ENCODE assay signal across 8 mouse cellular contexts in the genomic region with DNA sequence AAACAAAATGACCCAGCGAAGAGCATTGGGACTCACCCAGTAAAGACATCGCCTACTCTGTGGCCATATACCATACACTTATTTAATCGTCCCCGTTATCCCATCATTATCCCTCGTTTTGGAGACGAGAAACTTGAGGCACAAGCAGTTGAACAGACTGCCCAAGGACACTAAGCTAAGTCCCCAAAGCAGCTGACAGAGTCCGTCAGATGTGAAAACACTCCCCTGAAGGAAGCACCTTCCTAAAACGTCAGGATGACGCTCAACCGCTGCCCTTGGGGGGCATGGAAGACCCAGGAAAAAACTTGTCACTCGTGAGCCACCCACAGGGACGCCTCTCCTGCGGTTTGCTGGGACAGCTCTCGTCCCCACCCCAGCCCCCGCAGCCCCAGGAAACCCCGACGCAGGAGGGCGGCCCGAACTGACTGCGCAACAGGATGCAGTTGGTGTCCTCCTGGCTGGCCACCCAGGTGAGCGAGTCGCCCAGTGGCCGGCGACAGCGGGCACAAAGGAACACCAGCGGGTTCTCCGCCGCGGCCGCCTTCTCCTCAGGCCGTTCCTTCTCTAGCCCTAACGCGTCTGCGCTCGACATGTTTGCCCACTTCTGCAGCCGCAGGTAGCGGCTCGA. TPM values are rescaled to one million over a fixed set of nuclear protein-coding genes. Genes with fewer than 3 reads are reported as not detected.
DNase-seq lines count a peak whose midpoint lies in the region; ATAC-seq and TF ChIP-seq lines count a peak whose summit lies in the region.

No protein-coding gene starts in this region.

- no peak; the same call in none of the 2 replicates for ATAC-seq in forebrain, embryonic 12.5 days (ENCODE audit: low FRiP score)
- ATAC-seq in liver, embryonic 12.5 days: peak; percentile 59
- peak; percentile 58 for ATAC-seq in stomach, postnatal 0 days (ENCODE audit: low FRiP score, low TSS enrichment)

- 7% methylated on average over 38 of the region's 38 CpGs for WGBS in thymus, adult 2 months
- 8% methylated on average over 38 of the region's 38 CpGs for WGBS in forebrain, embryonic 12.5 days
- 2% methylated on average over 38 of the region's 38 CpGs for WGBS in liver, embryonic 12.5 days (ENCODE audit: insufficient replicate concordance)
- WGBS in stomach, postnatal 0 days: 5% methylated on average over 38 of the region's 38 CpGs

- H3K4me1 ChIP-seq in thymus, adult 2 months (replicated peaks; ENCODE audit: control insufficient read depth, insufficient read depth, low read length): peaks cover 10% of the 10 kb centered on the region
- H3K4me1 ChIP-seq in forebrain, embryonic 12.5 days: peaks cover 11% of the 10 kb centered on the region
- H3K4me1 ChIP-seq in liver, embryonic 12.5 days: peaks cover 42% of the 10 kb centered on the region
- peaks cover 4% of the 10 kb centered on the region; the same call in 1 of the 2 replicates for H3K4me1 ChIP-seq in stomach, postnatal 0 days (replicated peaks; ENCODE audit: control insufficient read depth, insufficient read depth)

- intact Hi-C loops in left cerebral cortex, postnatal 25 days (cut with DNase I): no loop called here

- no peak for TF ChIP-seq EP300 in stomach, postnatal 0 days (optimal IDR thresholded peaks at IDR 0.05)

- H3K36me3 ChIP-seq in thymus, adult 2 months (ENCODE audit: control insufficient read depth, insufficient read depth, low read length): no peaks in the 10 kb centered on the region
- H3K36me3 ChIP-seq in forebrain, embryonic 12.5 days (replicated peaks): peaks cover 31% of the 10 kb centered on the region
- H3K36me3 ChIP-seq in liver, embryonic 12.5 days: peaks cover 38% of the 10 kb centered on the region
- H3K36me3 ChIP-seq in stomach, postnatal 0 days (ENCODE audit: control insufficient read depth, insufficient read depth, low read length): peaks cover under 1% of the 10 kb centered on the region; the same call in 1 of the 2 replicates

- no peak for TF ChIP-seq POLR2A in thymus, adult 2 months (IDR thresholded peaks at IDR 0.05; ENCODE audit: control insufficient read depth, extremely low read depth, insufficient read depth, low read length, poor library complexity)

- no peaks in the 10 kb centered on the region for H3K9me3 ChIP-seq in forebrain, embryonic 12.5 days
- H3K9me3 ChIP-seq in liver, embryonic 12.5 days (replicated peaks): no peaks in the 10 kb centered on the region; the same call in 1 of the 2 replicates
- H3K9me3 ChIP-seq in stomach, postnatal 0 days (ENCODE audit: control insufficient read depth, low read length): 0 out of 2 replicates have a peak, but pooled peaks cover 2% of the 10 kb centered on the region

- no peak overlapping the region for H3K27ac ChIP-seq in thymus, adult 2 months (ENCODE audit: control insufficient read depth, insufficient read depth, low read length)
- H3K27ac ChIP-seq in forebrain, embryonic 12.5 days: no peak overlapping the region
- peak overlapping the region; percentile 84 for H3K27ac ChIP-seq in liver, embryonic 12.5 days
- H3K27ac ChIP-seq in stomach, postnatal 0 days (replicated peaks): peak overlapping the region; percentile 53; the same call in 1 of the 2 replicates

- H3K9ac ChIP-seq in forebrain, embryonic 12.5 days: peak overlapping the region; percentile 75
- peak overlapping the region; percentile 93 for H3K9ac ChIP-seq in liver, embryonic 12.5 days
- peak overlapping the region; percentile 79 for H3K9ac ChIP-seq in stomach, postnatal 0 days (ENCODE audit: low read length)

- DNase-seq in thymus, adult 2 months: no peak
- DNase-seq in thymus, postnatal 10 days (ENCODE audit: low spot score in 2 of 2): no peak
- no peak for DNase-seq in stomach, postnatal 0 days (ENCODE audit: low spot score)
- no peak for DNase-seq in B cell, adult 2 months
- DNase-seq in left cerebral cortex, postnatal 25 days (ENCODE audit: low spot score in 2 of 2): no peak
- DNase-seq in layer of hippocampus, adult 9-10 months (ENCODE audit: low spot score): no peak

- peak overlapping the region; percentile 90 for H3K4me3 ChIP-seq in thymus, adult 2 months (ENCODE audit: control insufficient read depth, insufficient read depth, low read length)
- peak overlapping the region; percentile 79 for H3K4me3 ChIP-seq in forebrain, embryonic 12.5 days (replicated peaks)
- peak overlapping the region; percentile 95 for H3K4me3 ChIP-seq in liver, embryonic 12.5 days
- peak overlapping the region; percentile 84 for H3K4me3 ChIP-seq in stomach, postnatal 0 days (ENCODE audit: low read depth, low read length)

- TF ChIP-seq CTCF in thymus, adult 2 months (IDR thresholded peaks at IDR 0.05; ENCODE audit: borderline replicate concordance, control insufficient read depth, extremely low read depth, insufficient read depth, low read length, poor library complexity): no peak
- no peak for TF ChIP-seq CTCF in stomach, postnatal 0 days (IDR thresholded peaks at IDR 0.05; ENCODE audit: low read depth)

- peak overlapping the region; percentile 83 for H3K4me2 ChIP-seq in forebrain, embryonic 12.5 days
- H3K4me2 ChIP-seq in liver, embryonic 12.5 days: peak overlapping the region; percentile 94
- H3K4me2 ChIP-seq in stomach, postnatal 0 days (replicated peaks; ENCODE audit: low read depth): peak overlapping the region; percentile 96

- no peaks in the 10 kb centered on the region for H3K27me3 ChIP-seq in thymus, adult 2 months (ENCODE audit: control insufficient read depth, insufficient read depth, low read length)
- H3K27me3 ChIP-seq in forebrain, embryonic 12.5 days: no peaks in the 10 kb centered on the region
- H3K27me3 ChIP-seq in liver, embryonic 12.5 days (replicated peaks): no peaks in the 10 kb centered on the region
- H3K27me3 ChIP-seq in stomach, postnatal 0 days (ENCODE audit: control insufficient read depth, insufficient read depth, low read length): no peaks in the 10 kb centered on the region

RNA-seq across cellular contexts. Expression of a gene that starts 0.5 kb away (rescaled TPM):
- polyA plus RNA-seq in thymus, adult 2 months (2012; rRNA removed): 44.7 and 46.3 TPM in 2 replicates
- 80.1 and 82.0 TPM in 2 replicates for polyA plus RNA-seq in forebrain, embryonic 12.5 days (2016; fragmentation: Nextera tagmentation; extraction: Ambion mirVana)
- polyA plus RNA-seq in liver, embryonic 12.5 days (2016; fragmentation: Nextera tagmentation; extraction: Ambion mirVana): 55.9 and 58.8 TPM in 2 replicates
- 26.3 and 27.2 TPM in 2 replicates for polyA plus RNA-seq in stomach, postnatal 0 days (2015; fragmentation: Nextera tagmentation; extraction: Ambion mirVana)
- total RNA-seq in left cerebral cortex, postnatal 25 days (2021): 1 to 10 TPM; 7.6 to 8.1 TPM

RNA-seq across cellular contexts. Expression of a gene that starts 11.3 kb away (rescaled TPM):
- 39.0 and 41.1 TPM in 2 replicates for polyA plus RNA-seq in thymus, adult 2 months (2012; rRNA removed)
- not detected in 2 replicates for polyA plus RNA-seq in forebrain, embryonic 12.5 days (2016; fragmentation: Nextera tagmentation; extraction: Ambion mirVana)
- 68.2 and 69.9 TPM in 2 replicates for polyA plus RNA-seq in liver, embryonic 12.5 days (2016; fragmentation: Nextera tagmentation; extraction: Ambion mirVana)
- polyA plus RNA-seq in stomach, postnatal 0 days (2015; fragmentation: Nextera tagmentation; extraction: Ambion mirVana): 0.16 TPM in 1 of 2 replicates, not detected in the other
- total RNA-seq in left cerebral cortex, postnatal 25 days (2021): under 1 TPM in 1 of 2 experiments, not detected in 1; 0.87 TPM

Comparison
In these comparisons a context has a peak if more than half of its experiments do, and no peak if none do; other contexts are left out.
1. H3K27ac ChIP-seq: peak in liver, embryonic 12.5 days (single experiment) and stomach, postnatal 0 days (single experiment); none in thymus, adult 2 months (single experiment) and forebrain, embryonic 12.5 days (single experiment).
2. RNA of a gene that starts 11.3 kb away (polyA plus RNA-seq): 68.2 to 69.9 TPM in liver, embryonic 12.5 days and 39.0 to 41.1 TPM in thymus, adult 2 months; not detected in forebrain, embryonic 12.5 days and 0.16 TPM in stomach, postnatal 0 days; every median in the first group is over 10 times any median in the second.
3. Peak in every context shown above with its lines, with median percentiles within 50 percentile points of each other: H3K4me3 ChIP-seq, H3K4me2 ChIP-seq and H3K9ac ChIP-seq.